Comparison of ENCODE assay signal across 12 mouse cellular contexts in the genomic region with DNA sequence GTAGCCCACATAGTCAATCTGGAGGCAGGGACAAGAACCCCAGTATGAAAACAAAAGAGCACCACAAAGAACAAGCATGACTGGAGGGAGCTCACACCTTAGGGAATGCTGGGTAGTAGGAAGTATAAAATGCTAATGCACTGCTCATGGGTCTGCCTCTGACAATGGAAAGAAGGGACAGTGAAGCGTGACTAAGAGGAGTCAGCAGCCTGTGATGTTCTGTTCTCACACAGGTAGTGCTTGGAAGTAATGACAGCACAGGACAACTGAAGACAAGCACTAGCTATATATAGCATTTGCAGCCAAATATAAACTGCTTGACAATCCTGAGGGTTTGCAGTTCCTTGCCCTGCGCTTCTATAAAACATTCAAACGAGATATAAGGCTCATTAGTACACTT. TPM values are rescaled to one million over a fixed set of nuclear protein-coding genes. Genes with fewer than 3 reads are reported as not detected.
DNase-seq lines count a peak whose midpoint lies in the region; ATAC-seq and TF ChIP-seq lines count a peak whose summit lies in the region.
"Had no signal": no experiment of that assay in that cellular context is flagged by ENCODE, and none has a peak within 500 bp of the region (broad histone marks: within the 10 kb centered on the region; RNA-seq: fewer than 3 reads in every experiment).

No protein-coding gene starts in this region.

- no peaks in the 10 kb centered on the region for H3K36me3 ChIP-seq in hindbrain, embryonic 11.5 days (ENCODE audit: control insufficient read depth, insufficient read depth, low read length)
- no peaks in the 10 kb centered on the region for H3K36me3 ChIP-seq in hindbrain, postnatal 0 days (ENCODE audit: insufficient read depth, low read length)
- no peaks in the 10 kb centered on the region for H3K36me3 ChIP-seq in midbrain, embryonic 12.5 days
- peaks cover 15% of the 10 kb centered on the region; the same call in 1 of the 2 replicates for H3K36me3 ChIP-seq in midbrain, embryonic 10.5 days
- H3K36me3 ChIP-seq in heart, embryonic 15.5 days: no peaks in the 10 kb centered on the region

- H3K27ac ChIP-seq in hindbrain, embryonic 11.5 days (ENCODE audit: low read depth, low read length): no peak overlapping the region
- H3K27ac ChIP-seq in hindbrain, postnatal 0 days: no peak overlapping the region
- no peak overlapping the region for H3K27ac ChIP-seq in midbrain, embryonic 12.5 days (replicated peaks)
- no peak overlapping the region for H3K27ac ChIP-seq in midbrain, embryonic 10.5 days (replicated peaks)
- peak overlapping the region; percentile 73 for H3K27ac ChIP-seq in heart, embryonic 15.5 days
- H3K27ac ChIP-seq: macrophage had no signal

- peak; percentile 54; the same call in 1 of the 2 replicates for ATAC-seq in hindbrain, embryonic 11.5 days (ENCODE audit: low FRiP score)
- no peak for ATAC-seq in hindbrain, postnatal 0 days
- 0 out of 2 replicates have a peak, but pooled peaks have one; percentile 54 for ATAC-seq in midbrain, embryonic 12.5 days (ENCODE audit: low FRiP score, low read depth)
- peak; percentile 84 for ATAC-seq in heart, embryonic 15.5 days (replicated peaks; ENCODE audit: insufficient number of reproducible peaks, insufficient read depth, low FRiP score, low read depth)
- ATAC-seq: intestine, postnatal 0 days had no signal

- no peak for TF ChIP-seq CTCF in hindbrain, postnatal 0 days (IDR thresholded peaks at IDR 0.05; ENCODE audit: low read depth)

- WGBS in hindbrain, embryonic 11.5 days: 86% methylated on average over 3 of the region's 3 CpGs
- 67% methylated on average over 3 of the region's 3 CpGs for WGBS in hindbrain, postnatal 0 days
- 78% methylated on average over 3 of the region's 3 CpGs for WGBS in midbrain, embryonic 12.5 days
- WGBS in midbrain, embryonic 10.5 days: 83% methylated on average over 3 of the region's 3 CpGs
- 47% methylated on average over 3 of the region's 3 CpGs for WGBS in heart, embryonic 15.5 days

- no peak overlapping the region for H3K4me2 ChIP-seq in hindbrain, embryonic 11.5 days (replicated peaks; ENCODE audit: low read depth, low read length)
- no peak overlapping the region for H3K4me2 ChIP-seq in hindbrain, postnatal 0 days (ENCODE audit: low read depth, low read length)
- no peak overlapping the region for H3K4me2 ChIP-seq in midbrain, embryonic 12.5 days (replicated peaks)
- H3K4me2 ChIP-seq in heart, embryonic 15.5 days: peak overlapping the region; percentile 11; the same call in 1 of the 2 replicates

- no peaks in the 10 kb centered on the region for H3K27me3 ChIP-seq in hindbrain, embryonic 11.5 days (ENCODE audit: control insufficient read depth, insufficient read depth, low read length)
- no peaks in the 10 kb centered on the region for H3K27me3 ChIP-seq in hindbrain, postnatal 0 days (ENCODE audit: insufficient read depth, low read length)
- H3K27me3 ChIP-seq in midbrain, embryonic 12.5 days: no peaks in the 10 kb centered on the region
- H3K27me3 ChIP-seq in midbrain, embryonic 10.5 days (ENCODE audit: low read depth, poor library complexity, severe bottlenecking): no peaks in the 10 kb centered on the region
- H3K27me3 ChIP-seq in heart, embryonic 15.5 days: no peaks in the 10 kb centered on the region

- DNase-seq in hindbrain, embryonic 11.5 days (ENCODE audit: low spot score): no peak
- DNase-seq in hindbrain, postnatal 0 days (ENCODE audit: low spot score): no peak
- no peak for DNase-seq in midbrain, embryonic 10.5 days (ENCODE audit: low spot score)
- peak; percentile 31 for DNase-seq in retina, embryonic 14.5 days (ENCODE audit: low spot score)
- no peak for DNase-seq in left cerebral cortex, postnatal 14 days (ENCODE audit: low spot score in 2 of 2)
- DNase-seq: adrenal gland, postnatal 36 days; cerebellum, adult 2 months; gastrocnemius, postnatal 25 days had no signal

- no peaks in the 10 kb centered on the region for H3K9me3 ChIP-seq in hindbrain, embryonic 11.5 days (ENCODE audit: control insufficient read depth, low read length)
- H3K9me3 ChIP-seq in hindbrain, postnatal 0 days (ENCODE audit: low read length): no peaks in the 10 kb centered on the region
- no peaks in the 10 kb centered on the region for H3K9me3 ChIP-seq in midbrain, embryonic 12.5 days
- no peaks in the 10 kb centered on the region for H3K9me3 ChIP-seq in midbrain, embryonic 10.5 days (replicated peaks)
- no peaks in the 10 kb centered on the region for H3K9me3 ChIP-seq in heart, embryonic 15.5 days (replicated peaks)

- no peak overlapping the region for H3K4me3 ChIP-seq in hindbrain, embryonic 11.5 days (ENCODE audit: low read depth, low read length)
- H3K4me3 ChIP-seq in hindbrain, postnatal 0 days (ENCODE audit: low read length): no peak overlapping the region
- H3K4me3 ChIP-seq in midbrain, embryonic 12.5 days: no peak overlapping the region
- H3K4me3 ChIP-seq in midbrain, embryonic 10.5 days: no peak overlapping the region
- no peak overlapping the region for H3K4me3 ChIP-seq in heart, embryonic 15.5 days

- intact Hi-C loops in left cerebral cortex, postnatal 14 days (cut with DNase I): no loop called here

- no peak overlapping the region for H3K9ac ChIP-seq in hindbrain, embryonic 11.5 days (ENCODE audit: low read depth, low read length)
- no peak overlapping the region for H3K9ac ChIP-seq in hindbrain, postnatal 0 days (replicated peaks; ENCODE audit: low read length)
- H3K9ac ChIP-seq in midbrain, embryonic 12.5 days (replicated peaks): no peak overlapping the region
- H3K9ac ChIP-seq in heart, embryonic 15.5 days: no peak overlapping the region

- no peaks in the 10 kb centered on the region for H3K4me1 ChIP-seq in hindbrain, embryonic 11.5 days (replicated peaks; ENCODE audit: control insufficient read depth, insufficient read depth, low read length)
- H3K4me1 ChIP-seq in hindbrain, postnatal 0 days (ENCODE audit: insufficient read depth, low read length): no peaks in the 10 kb centered on the region
- peaks cover 24% of the 10 kb centered on the region for H3K4me1 ChIP-seq in midbrain, embryonic 12.5 days
- peaks cover 27% of the 10 kb centered on the region for H3K4me1 ChIP-seq in midbrain, embryonic 10.5 days
- H3K4me1 ChIP-seq in heart, embryonic 15.5 days (replicated peaks): peaks cover 60% of the 10 kb centered on the region

RNA-seq across cellular contexts. Expression of gene Enah, which starts 44.3 kb away (rescaled TPM):
- polyA plus RNA-seq in hindbrain, embryonic 11.5 days (2014; fragmentation: Nextera tagmentation; extraction: Ambion mirVana): 31.9 and 49.2 TPM in 2 replicates
- total RNA-seq in hindbrain, postnatal 0 days (2014; rRNA removed): 65.6 and 73.2 TPM in 2 replicates
- 20.7 and 23.3 TPM in 2 replicates for polyA plus RNA-seq in hindbrain, postnatal 0 days (2015; fragmentation: Nextera tagmentation; extraction: Ambion mirVana)
- polyA plus RNA-seq in midbrain, embryonic 12.5 days (2016; fragmentation: Nextera tagmentation; extraction: Ambion mirVana): 41.4 and 42.1 TPM in 2 replicates
- 23.2 and 26.9 TPM in 2 replicates for polyA plus RNA-seq in midbrain, embryonic 10.5 days (2016; fragmentation: Nextera tagmentation; extraction: Ambion mirVana)
- polyA plus RNA-seq in heart, embryonic 15.5 days (2015; fragmentation: Nextera tagmentation; extraction: Ambion mirVana): 16.8 and 18.6 TPM in 2 replicates
- total RNA-seq in left cerebral cortex, postnatal 14 days (2021): 100 to 1,000 TPM; 137 to 151 TPM
